Mouse (Mus musculus) ES-Bruce4 (cell line): ENCODE data around the gene Ankrd33.

ENCODE experiments used
- CTCF ChIP-seq: IDR thresholded peaks from one replicate; pipeline ENCODE4 v1.8.1; 2011; ENCODE audit warnings: low read depth, low read length
- POLR2A ChIP-seq: IDR thresholded peaks from one replicate; pipeline ENCODE4 v1.8.1; 2011; ENCODE audit warnings: low read length; ENCODE audit not compliant: insufficient read depth

GRCm38 (mm10) chr15:101068671-101069070 lies 46.9 kb upstream of the Ankrd33 start:
- no peak for TF ChIP-seq POLR2A
- no peak for TF ChIP-seq CTCF
